Mouse (Mus musculus): ENCODE data around the gene Reck.

DNA sequence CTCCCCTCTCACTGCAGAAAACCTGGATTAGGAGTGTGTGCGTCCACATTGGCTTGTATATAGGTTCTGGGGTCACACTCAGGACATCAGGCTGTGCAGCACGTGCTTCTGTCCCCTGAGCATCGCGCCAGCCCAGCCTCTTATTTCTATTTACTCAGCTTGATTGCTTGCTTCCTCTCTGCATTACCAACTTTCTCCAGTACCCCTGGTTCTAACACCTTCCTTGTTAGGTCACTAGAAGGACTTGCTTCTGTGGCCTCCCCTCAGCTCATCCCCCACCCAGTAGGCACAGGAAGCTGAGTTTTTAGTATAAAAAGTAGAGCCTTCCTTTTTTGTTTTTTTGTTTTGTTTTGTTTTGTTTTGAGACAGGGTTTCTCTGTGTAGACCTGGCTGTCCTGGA lies 60.9 kb downstream of the Reck start:
- TF ChIP-seq CTCF (IDR thresholded peaks at IDR 0.05; ENCODE audit: low read depth) (no peak), EP300 (IDR thresholded peaks at IDR 0.05; ENCODE audit: low read depth) (no peak)

All from liver, embryonic 14.5 days (tissue).